Mouse (Mus musculus) ES-E14 (cell line): ENCODE results near the gene Hcn2.

Experiments
- CHD2 ChIP-seq: IDR thresholded peaks from 2 replicates; pipeline ENCODE4 v1.6.1; 2014; ENCODE audit warnings: mild to moderate bottlenecking, low read depth, low read length, inconsistent platforms
- ZC3H11A ChIP-seq: IDR thresholded peaks from 2 replicates; pipeline ENCODE4 v1.6.1; 2012; ENCODE audit warnings: low read depth, mild to moderate bottlenecking, inconsistent platforms, low read length, borderline replicate concordance
- ZNF384 ChIP-seq: IDR thresholded peaks from 2 replicates; pipeline ENCODE4 v1.6.1; 2012; ENCODE audit warnings: low read depth, low read length, inconsistent platforms

GRCm38 (mm10) chr10:79675346-79676035 is 40.9 kb upstream of the Hcn2 start:
- no peak for TF ChIP-seq ZNF384
- TF ChIP-seq ZC3H11A, result no peak
- TF ChIP-seq CHD2, result no peak
